Mouse (Mus musculus) embryonic facial prominence, embryonic 12.5 days (tissue): ENCODE results near the gene Kcns3. TPM values are rescaled to one million over a fixed set of nuclear protein-coding genes. Genes with fewer than 3 reads are reported as not detected.

ENCODE experiments used
- ATAC-seq: fragments of 200-750 bp; cut with Nextera tagmentation; 2 replicates; pipeline ENCODE4 v1.8.0; 2017; ENCODE audit not compliant: insufficient number of reproducible peaks, insufficient read depth, low FRiP score, low TSS enrichment
- H3K27ac ChIP-seq: fragments of 300-500 bp; sonication (generic); 2 replicates; pipeline ENCODE4 v1.5.1; 2016; ENCODE audit warnings: mild to moderate bottlenecking
- H3K27me3 ChIP-seq: fragments of 300-500 bp; sonication (generic); 2 replicates; pipeline ENCODE4 v1.6.1; 2016; ENCODE audit warnings: mild to moderate bottlenecking, moderate library complexity
- H3K36me3 ChIP-seq: fragments of 300-500 bp; sonication (generic); 2 replicates; pipeline ENCODE4 v1.6.1; 2016; ENCODE audit warnings: mild to moderate bottlenecking
- H3K4me1 ChIP-seq: fragments of 300-500 bp; sonication (generic); 2 replicates; pipeline ENCODE4 v1.6.1; 2016
- H3K4me2 ChIP-seq: fragments of 300-500 bp; sonication (generic); replicated peaks from 2 replicates; pipeline ENCODE4 v1.6.1; 2016; ENCODE audit warnings: mild to moderate bottlenecking, moderate library complexity
- H3K4me3 ChIP-seq: fragments of 300-500 bp; sonication (generic); 2 replicates; pipeline ENCODE4 v1.5.1; 2016; ENCODE audit warnings: mild to moderate bottlenecking
- H3K9ac ChIP-seq: fragments of 300-500 bp; sonication (generic); 2 replicates; pipeline ENCODE4 v1.6.1; 2016; ENCODE audit warnings: mild to moderate bottlenecking, moderate library complexity
- H3K9me3 ChIP-seq: fragments of 300-500 bp; sonication (generic); 2 replicates; pipeline ENCODE4 v1.6.1; 2016; ENCODE audit warnings: mild to moderate bottlenecking, moderate library complexity
- WGBS: fragments of 180-500 bp; shearing (Covaris S2); methylation state at CpG from one replicate; pipeline ENCODE4 v1.1.7; 2016; 5-methylcytosine and 5-hydroxymethylcytosine counted together
- polyA plus RNA-seq: library from polyadenylated mRNA; unstranded; fragments of >200 nt; fragmentation: Nextera tagmentation; extraction: Ambion mirVana; gene quantifications from 2 replicates; pipeline ENCODE4 v1.2.1, GENCODE M21; 2016

The Kcns3 gene
- polyA plus RNA-seq, 1 experiment from 2014 or later, result 1.2 TPM

DNA sequence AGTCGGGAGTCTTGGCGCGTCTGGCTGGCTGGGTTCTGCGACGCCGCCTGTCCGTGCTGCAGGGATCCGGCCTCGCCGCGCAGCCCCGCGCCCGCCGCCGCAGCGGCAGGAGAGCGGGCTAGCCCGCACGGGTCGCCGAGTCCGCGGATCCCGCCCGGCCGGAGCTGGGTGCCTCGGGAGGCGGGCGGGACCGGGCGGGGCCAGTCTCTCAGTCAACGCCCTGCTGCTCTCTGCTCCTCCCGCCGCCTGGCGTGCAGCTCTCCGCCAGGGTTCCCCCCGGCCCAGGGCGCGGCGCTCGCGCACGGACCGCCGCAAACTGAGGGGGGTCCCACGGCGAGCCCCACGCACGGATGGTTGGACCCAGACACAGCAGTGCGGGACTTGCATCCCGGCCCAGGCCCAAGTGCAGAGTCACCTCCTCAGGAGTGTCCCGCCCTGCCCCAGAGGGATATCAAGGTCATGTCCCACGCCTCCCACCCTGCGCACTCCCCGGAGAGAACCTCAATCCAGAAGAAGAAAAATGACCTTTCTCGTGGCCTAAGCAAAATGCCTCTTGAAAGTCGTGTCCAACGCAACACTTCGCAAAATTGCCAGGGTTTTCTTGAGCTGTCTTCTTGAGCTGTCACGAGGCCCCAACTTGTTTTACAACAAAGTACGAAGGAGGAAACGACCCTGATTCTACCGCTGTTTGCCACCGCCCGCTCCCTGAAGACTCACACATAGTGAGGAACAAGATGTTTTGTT lies 492 bp downstream of the Kcns3 start:
- Histone ChIP-seq H3K9me3 (no peaks in the 10 kb centered on the region), H3K4me2 (peak overlapping the region; percentile 96), H3K27me3 (peaks cover 57% of the 10 kb centered on the region), H3K36me3 (no peaks in the 10 kb centered on the region), H3K4me1 (0 out of 2 replicates have a peak, but pooled peaks cover 2% of the 10 kb centered on the region), H3K4me3 (peak overlapping the region; percentile 56), H3K27ac (no peak overlapping the region), H3K9ac (peak overlapping the region; percentile 57)
- peak; percentile 76 for ATAC-seq
- under 1% methylated on average over 66 of the region's 66 CpGs for WGBS

DNA sequence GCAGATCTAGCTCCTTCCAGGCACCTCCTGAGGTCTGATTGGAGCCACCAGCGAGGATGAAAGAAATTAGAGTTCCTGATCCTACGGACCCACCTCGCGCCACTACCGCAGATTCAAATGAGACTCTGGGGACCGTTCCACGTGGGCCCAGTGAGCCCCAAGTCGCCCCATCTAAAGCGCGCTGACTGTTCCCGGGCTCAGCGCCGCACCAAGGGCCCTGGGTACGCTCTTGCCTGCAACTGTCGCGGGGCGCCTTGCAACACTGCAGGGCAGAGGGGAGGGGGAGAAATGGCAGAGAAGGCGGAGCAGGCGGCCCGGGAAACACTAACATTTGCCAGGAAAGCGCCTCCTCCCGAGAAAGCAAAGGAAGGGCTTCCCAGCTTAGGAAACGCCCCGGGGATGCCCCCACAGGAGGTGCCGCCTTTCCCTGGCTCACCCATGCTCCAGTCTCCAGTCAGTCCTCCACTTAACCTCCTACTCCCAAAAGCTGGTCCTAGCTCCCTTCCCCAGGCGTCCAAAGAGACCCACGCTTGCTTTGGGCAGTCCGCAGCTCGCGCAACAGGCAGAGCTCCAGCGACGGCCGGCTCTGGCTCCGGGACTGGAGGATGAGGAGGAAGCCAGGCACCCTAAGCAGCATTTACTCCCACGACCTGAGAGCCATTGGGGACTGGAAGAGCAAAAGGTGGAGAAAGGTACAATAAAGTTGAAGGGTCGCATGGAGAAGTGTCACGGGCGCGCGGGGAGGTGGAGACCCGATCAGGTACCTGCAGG lies 1.2 kb downstream of the Kcns3 start:
- under 1% methylated on average over 41 of the region's 41 CpGs for WGBS

DNA sequence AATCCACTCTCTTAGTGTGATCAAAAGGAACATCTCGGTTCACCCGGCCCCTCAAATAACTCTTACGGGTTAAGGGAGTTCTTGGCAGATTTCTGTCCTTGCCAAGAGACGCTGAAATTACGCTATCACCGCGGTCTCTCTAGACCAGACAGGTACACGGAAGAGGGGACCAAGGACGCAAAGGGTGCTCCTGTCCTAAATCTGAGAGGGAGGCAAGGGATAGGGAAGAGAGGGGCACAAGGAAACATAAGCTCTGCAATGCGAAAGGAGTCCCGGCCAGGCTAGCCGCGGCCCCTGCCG lies 1.8 kb downstream of the Kcns3 start:
- Histone ChIP-seq H3K9ac (no peak overlapping the region), H3K36me3 (no peaks in the 10 kb centered on the region), H3K4me3 (peak overlapping the region; percentile 56), H3K9me3 (no peaks in the 10 kb centered on the region), H3K27ac (no peak overlapping the region), H3K27me3 (peaks cover 57% of the 10 kb centered on the region), H3K4me1 (0 out of 2 replicates have a peak, but pooled peaks cover 2% of the 10 kb centered on the region), H3K4me2 (peak overlapping the region; percentile 96)
- WGBS, result 2% methylated on average over 14 of the region's 14 CpGs
- ATAC-seq, result no peak

More for the DNA sequence above, 1.2 kb downstream of the Kcns3 start:
- H3K9ac ChIP-seq, result peak overlapping the region; percentile 57
- H3K36me3 ChIP-seq, result no peaks in the 10 kb centered on the region
- ATAC-seq, result peak; percentile 65; the same call in 1 of the 2 replicates
- peaks cover 57% of the 10 kb centered on the region for H3K27me3 ChIP-seq
- H3K4me1 ChIP-seq, result 0 out of 2 replicates have a peak, but pooled peaks cover 2% of the 10 kb centered on the region
- H3K4me3 ChIP-seq, result peak overlapping the region; percentile 56
- no peak overlapping the region for H3K27ac ChIP-seq
- peak overlapping the region; percentile 96 for H3K4me2 ChIP-seq
- no peaks in the 10 kb centered on the region for H3K9me3 ChIP-seq

DNA sequence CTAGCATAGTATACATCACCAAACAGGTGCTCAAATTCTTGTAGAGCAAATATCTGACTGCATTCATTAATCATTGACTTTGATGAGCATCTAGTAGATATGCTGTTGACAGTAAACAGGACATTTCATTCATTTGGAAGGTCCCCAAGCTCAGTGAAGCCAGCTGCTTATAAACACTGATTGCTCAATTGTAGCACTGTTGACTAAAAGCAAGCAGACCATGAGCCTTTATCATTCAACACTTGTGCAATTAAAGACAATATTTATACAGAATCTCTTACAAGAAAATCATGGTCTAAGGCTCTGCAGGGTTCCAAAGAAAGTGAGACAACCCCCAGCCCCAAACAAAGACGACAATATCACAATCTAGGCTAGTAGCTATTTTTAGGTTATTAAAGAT lies 6.0 kb downstream of the Kcns3 start:
- WGBS, result 81% methylated on average over 1 of the region's 1 CpGs
- no peak for ATAC-seq

DNA sequence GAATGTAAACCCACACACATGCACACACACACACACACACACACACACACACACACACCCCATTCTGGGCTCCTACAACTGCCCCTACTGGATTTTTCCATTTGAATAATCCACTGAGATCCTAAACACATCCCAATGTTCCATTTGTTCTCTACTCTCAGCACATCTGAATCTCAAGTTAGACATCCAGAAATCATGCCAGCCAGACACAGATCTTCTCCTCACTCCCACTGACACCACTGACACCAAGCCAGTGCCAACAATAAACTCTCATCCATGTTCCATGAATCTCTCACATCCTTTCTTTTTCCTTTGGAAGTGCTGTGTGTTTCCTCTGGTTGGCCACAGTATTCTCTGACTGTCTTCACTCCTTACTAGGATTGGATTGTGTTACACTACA lies 18.4 kb downstream of the Kcns3 start:
- no peak overlapping the region for H3K4me3 ChIP-seq
- H3K4me1 ChIP-seq, result no peaks in the 10 kb centered on the region
- H3K9me3 ChIP-seq, result no peaks in the 10 kb centered on the region
- no peaks in the 10 kb centered on the region for H3K36me3 ChIP-seq
- H3K27me3 ChIP-seq, result no peaks in the 10 kb centered on the region
- H3K27ac ChIP-seq, result no peak overlapping the region
- H3K4me2 ChIP-seq, result no peak overlapping the region
- H3K9ac ChIP-seq, result no peak overlapping the region
- no peak for ATAC-seq

More for the DNA sequence above, 6.0 kb downstream of the Kcns3 start:
- H3K36me3 ChIP-seq, result no peaks in the 10 kb centered on the region
- no peak overlapping the region for H3K9ac ChIP-seq
- 0 out of 2 replicates have a peak, but pooled peaks cover 2% of the 10 kb centered on the region for H3K4me1 ChIP-seq
- H3K27ac ChIP-seq, result no peak overlapping the region
- H3K27me3 ChIP-seq, result peaks cover 26% of the 10 kb centered on the region
- H3K4me3 ChIP-seq, result no peak overlapping the region
- no peaks in the 10 kb centered on the region for H3K9me3 ChIP-seq
- H3K4me2 ChIP-seq, result no peak overlapping the region

DNA sequence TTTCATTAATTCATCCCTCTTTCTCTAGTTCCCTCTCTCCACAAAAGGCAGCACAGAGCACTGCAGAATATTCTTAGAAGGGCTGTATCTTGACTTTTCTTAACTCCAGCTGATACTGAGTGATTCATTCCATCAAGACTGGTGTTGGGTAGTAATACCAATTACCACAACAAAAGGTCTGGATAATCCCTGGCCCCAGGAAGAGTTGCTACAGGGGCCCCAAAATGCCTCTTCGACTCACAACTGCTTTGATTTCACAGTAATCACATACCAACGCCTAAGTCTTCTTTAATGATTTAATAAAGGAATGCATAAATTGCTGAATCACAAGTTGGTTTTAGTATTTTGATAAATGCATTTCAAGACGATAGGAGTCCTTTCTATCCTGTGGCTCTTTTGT lies 21.7 kb downstream of the Kcns3 start:
- no peak overlapping the region for H3K9ac ChIP-seq
- no peak overlapping the region for H3K27ac ChIP-seq
- no peak overlapping the region for H3K4me2 ChIP-seq
- H3K4me3 ChIP-seq, result no peak overlapping the region
- no peaks in the 10 kb centered on the region for H3K27me3 ChIP-seq
- ATAC-seq, result no peak
- WGBS, result 34% methylated on average over 3 of the region's 3 CpGs
- H3K36me3 ChIP-seq, result no peaks in the 10 kb centered on the region
- no peaks in the 10 kb centered on the region for H3K4me1 ChIP-seq
- no peaks in the 10 kb centered on the region for H3K9me3 ChIP-seq

DNA sequence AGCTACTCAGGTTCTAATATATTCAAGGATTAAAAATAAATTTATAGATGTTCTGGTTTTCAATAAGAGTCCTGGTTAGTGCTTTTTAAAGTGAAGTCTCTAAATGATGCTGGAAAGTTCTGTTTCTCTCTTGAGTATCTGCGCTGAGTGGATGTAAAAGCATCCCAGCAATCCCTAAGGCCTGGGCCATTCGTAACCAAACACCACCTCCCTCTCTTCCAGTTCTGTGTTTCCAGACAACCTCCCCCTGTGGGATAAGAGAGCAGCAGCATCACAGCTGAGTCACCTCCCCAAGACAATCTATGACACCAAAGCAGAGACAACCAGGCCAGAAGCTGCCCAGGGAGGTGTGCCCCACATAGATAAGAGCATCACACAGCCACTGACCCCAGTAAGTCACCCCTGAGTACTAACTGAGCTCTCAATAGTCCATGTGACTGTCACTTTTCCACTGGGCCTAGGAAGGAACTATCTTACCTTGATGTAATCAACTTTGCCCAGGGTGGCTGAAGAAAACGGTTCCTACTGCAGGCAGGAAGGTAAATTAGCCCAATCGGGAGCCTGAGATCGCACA lies 24.6 kb downstream of the Kcns3 start:
- no peaks in the 10 kb centered on the region for H3K36me3 ChIP-seq
- H3K4me3 ChIP-seq, result no peak overlapping the region
- WGBS, result 63% methylated on average over 5 of the region's 5 CpGs
- H3K4me1 ChIP-seq, result no peaks in the 10 kb centered on the region
- H3K27me3 ChIP-seq, result no peaks in the 10 kb centered on the region
- H3K9me3 ChIP-seq, result no peaks in the 10 kb centered on the region
- H3K27ac ChIP-seq, result no peak overlapping the region
- ATAC-seq, result peak; percentile 52; the same call in 1 of the 2 replicates
- H3K9ac ChIP-seq, result no peak overlapping the region
- no peak overlapping the region for H3K4me2 ChIP-seq

DNA sequence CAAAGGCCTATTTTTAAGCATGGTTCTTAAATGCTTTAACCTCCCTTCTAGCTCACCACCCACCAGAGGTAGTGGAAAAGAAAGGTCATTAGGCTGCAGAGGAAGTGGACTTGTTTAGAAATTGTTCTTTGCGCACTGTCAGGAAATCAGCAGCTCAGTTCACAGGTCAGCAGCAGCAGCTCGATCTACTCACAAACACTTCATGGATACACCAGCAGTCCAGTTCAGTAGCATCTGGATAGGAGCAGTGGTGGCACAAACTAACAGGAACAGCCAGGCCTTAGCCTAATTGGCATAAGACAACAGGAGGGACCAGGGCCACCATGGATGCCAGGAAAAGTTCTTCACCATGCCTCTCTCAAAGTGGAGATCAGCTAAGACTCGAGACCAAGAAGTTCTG lies 49.3 kb downstream of the Kcns3 start:
- Histone ChIP-seq H3K4me3 (no peak overlapping the region), H3K9ac (no peak overlapping the region), H3K9me3 (no peaks in the 10 kb centered on the region), H3K4me1 (no peaks in the 10 kb centered on the region), H3K27ac (no peak overlapping the region), H3K4me2 (no peak overlapping the region), H3K36me3 (no peaks in the 10 kb centered on the region), H3K27me3 (no peaks in the 10 kb centered on the region)
- no peak for ATAC-seq
- 70% methylated on average over 3 of the region's 3 CpGs for WGBS

DNA sequence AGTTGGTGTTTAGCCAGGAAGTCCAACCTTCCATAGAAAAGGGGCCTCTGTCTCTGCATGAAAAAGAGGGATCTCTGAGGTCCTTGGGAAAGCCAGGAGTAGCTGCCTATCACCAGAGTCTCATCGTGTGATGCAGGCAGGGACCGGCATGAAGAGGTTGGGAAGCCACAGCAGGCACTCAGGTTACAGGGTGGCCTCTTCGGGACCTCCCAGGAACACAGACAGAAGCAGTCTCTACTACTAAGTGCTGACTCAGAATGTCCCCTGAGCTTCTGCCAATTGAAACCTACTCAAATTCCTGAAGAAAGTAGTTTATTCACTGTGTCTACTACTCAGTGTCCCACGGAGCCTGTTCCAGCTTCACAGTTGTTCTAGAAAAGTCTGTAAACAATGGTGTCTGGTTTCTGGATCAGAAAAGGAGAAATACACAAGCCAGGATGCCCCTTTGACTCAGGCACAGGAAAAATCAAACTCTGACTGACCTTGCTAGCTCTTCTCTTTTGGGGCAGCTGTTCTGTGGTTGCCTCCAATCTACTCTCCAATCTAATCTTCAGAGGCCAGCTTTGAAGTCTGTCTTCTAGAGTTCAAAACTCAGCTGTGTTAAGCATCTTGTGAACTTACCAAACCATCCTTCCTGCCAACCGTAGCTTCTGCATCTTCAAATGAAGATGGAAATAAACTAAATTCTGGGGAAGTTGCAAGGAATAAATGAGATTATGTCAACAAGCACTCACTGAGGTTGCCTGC lies 62.1 kb downstream of the Kcns3 start:
- WGBS, result 56% methylated on average over 5 of the region's 5 CpGs
- Histone ChIP-seq H3K9ac (no peak overlapping the region), H3K4me1 (peaks cover 3% of the 10 kb centered on the region; the same call in 1 of the 2 replicates), H3K4me3 (no peak overlapping the region), H3K9me3 (no peaks in the 10 kb centered on the region), H3K27me3 (no peaks in the 10 kb centered on the region), H3K36me3 (no peaks in the 10 kb centered on the region), H3K4me2 (no peak overlapping the region), H3K27ac (no peak overlapping the region)
- ATAC-seq, result no peak; the same call in 1 of the 2 replicates

DNA sequence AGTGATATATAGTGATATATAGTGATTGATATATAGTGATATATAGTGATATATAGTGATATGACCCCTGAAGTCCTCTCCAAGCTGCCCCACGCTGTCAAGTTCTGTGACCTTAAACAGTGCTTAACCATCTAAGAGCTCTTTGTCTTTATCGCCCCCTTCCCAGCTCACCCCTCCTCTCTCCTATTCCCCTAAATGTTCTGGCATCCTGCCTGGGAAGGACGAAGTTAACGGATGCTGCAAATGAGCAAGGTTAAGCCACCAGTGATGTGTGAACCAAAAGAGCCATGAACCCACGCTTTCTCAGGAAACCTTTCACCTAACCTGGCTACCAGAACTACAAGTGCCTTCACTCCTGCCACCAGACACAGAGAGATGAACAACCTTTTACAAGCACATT lies 64.0 kb downstream of the Kcns3 start:
- Histone ChIP-seq H3K27ac (no peak overlapping the region), H3K27me3 (no peaks in the 10 kb centered on the region), H3K4me1 (peaks cover 3% of the 10 kb centered on the region; the same call in 1 of the 2 replicates), H3K9me3 (no peaks in the 10 kb centered on the region), H3K36me3 (no peaks in the 10 kb centered on the region), H3K9ac (no peak overlapping the region), H3K4me2 (no peak overlapping the region), H3K4me3 (no peak overlapping the region)
- WGBS, result 50% methylated on average over 5 of the region's 5 CpGs
- ATAC-seq, result no peak

DNA sequence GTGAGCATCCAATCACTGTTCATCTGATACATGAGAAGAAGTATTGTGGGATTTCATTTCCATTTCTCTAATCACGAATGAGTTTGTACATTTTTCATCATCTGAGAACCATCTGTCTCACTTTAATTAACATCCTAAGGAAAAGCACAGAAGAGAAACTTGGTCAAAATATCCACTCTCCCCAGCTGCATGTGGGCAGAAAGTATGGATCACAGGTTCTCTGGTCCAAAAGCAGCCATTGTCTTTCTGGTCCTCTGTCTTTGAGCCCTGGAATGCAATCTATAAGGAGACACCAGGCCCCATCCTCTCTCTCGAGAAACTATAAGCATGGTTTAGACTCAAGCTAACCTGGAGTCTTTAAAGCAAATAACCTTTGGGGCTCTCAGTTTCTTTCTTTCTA lies 79.8 kb downstream of the Kcns3 start:
- no peak for ATAC-seq
- 80% methylated on average over 2 of the region's 2 CpGs for WGBS
- H3K36me3 ChIP-seq, result no peaks in the 10 kb centered on the region
- H3K9me3 ChIP-seq, result no peaks in the 10 kb centered on the region
- H3K27ac ChIP-seq, result no peak overlapping the region
- H3K4me3 ChIP-seq, result no peak overlapping the region
- no peaks in the 10 kb centered on the region for H3K4me1 ChIP-seq
- H3K9ac ChIP-seq, result no peak overlapping the region
- no peak overlapping the region for H3K4me2 ChIP-seq
- no peaks in the 10 kb centered on the region for H3K27me3 ChIP-seq
